Mouse (Mus musculus) adrenal gland, adult 8-10 months (tissue): Measurements from ENCODE around the gene Megf6. TPM values are rescaled to one million over a fixed set of nuclear protein-coding genes. Genes with fewer than 3 reads are reported as not detected.

ENCODE experiments used
- DNase-seq: peaks from one replicate; pipeline ENCODE4 v3.0.0; 2022
- total RNA-seq, 4 experiments: library from RNA; stranded (reverse); gene quantifications; 2 replicates each; pipeline ENCODE4 v1.2.4; 2022

Gene Megf6
- 1 to 10 TPM; 1.2 to 3.8 (median 2.9) TPM for total RNA-seq

- no peak for DNase-seq
Observed at GRCm38 (mm10) chr4:154170506-154171150, at the start of gene Megf6. Megf6 (plus strand) TSS chr4:154170730.

GRCm38 (mm10) chr4:154121800-154122199 lies 48.7 kb upstream of the Megf6 start:
- DNase-seq, result no peak

- DNase-seq, result no peak
Observed at GRCm38 (mm10) chr4:154122374-154122773, 48.2 kb upstream of the Megf6 start.

- no peak for DNase-seq
Observed at GRCm38 (mm10) chr4:154123553-154123952, 47.0 kb upstream of the Megf6 start.

GRCm38 (mm10) chr4:154125202-154125601 lies 45.3 kb upstream of the Megf6 start:
- no peak for DNase-seq

- DNase-seq, result no peak
Observed at GRCm38 (mm10) chr4:154127273-154127672, 43.3 kb upstream of the Megf6 start.

GRCm38 (mm10) chr4:154129950-154130349 lies 40.6 kb upstream of the Megf6 start:
- DNase-seq, result no peak

GRCm38 (mm10) chr4:154131894-154132293 lies 38.6 kb upstream of the Megf6 start:
- no peak for DNase-seq

GRCm38 (mm10) chr4:154134803-154135202 lies 35.7 kb upstream of the Megf6 start:
- DNase-seq, result no peak

GRCm38 (mm10) chr4:154137139-154137538 lies 33.4 kb upstream of the Megf6 start:
- DNase-seq, result no peak

- no peak for DNase-seq
Observed at GRCm38 (mm10) chr4:154139671-154140181, 30.8 kb upstream of the Megf6 start.

GRCm38 (mm10) chr4:154140182-154140212 lies 30.5 kb upstream of the Megf6 start, which contains the start of gene Trp73:
Trp73 (minus strand) TSS chr4:154140208.
- no peak for DNase-seq

- DNase-seq, result no peak
Observed at GRCm38 (mm10) chr4:154140213-154141008, 30.1 kb upstream of the Megf6 start.

- DNase-seq, result no peak
Observed at GRCm38 (mm10) chr4:154141009-154141867, 29.3 kb upstream of the Megf6 start.

GRCm38 (mm10) chr4:154142211-154143040 lies 28.1 kb upstream of the Megf6 start, which contains the start of gene Wrap73:
Wrap73 (plus strand) TSS chr4:154142372.
- peak; percentile 87 for DNase-seq

- no peak for DNase-seq
Observed at GRCm38 (mm10) chr4:154144712-154145111, 25.8 kb upstream of the Megf6 start.

- DNase-seq, result no peak
Observed at GRCm38 (mm10) chr4:154146342-154146741, 24.2 kb upstream of the Megf6 start.

GRCm38 (mm10) chr4:154154104-154154503 lies 16.4 kb upstream of the Megf6 start:
- DNase-seq, result no peak

- DNase-seq, result no peak
Observed at GRCm38 (mm10) chr4:154156050-154156449, 14.5 kb upstream of the Megf6 start.

- no peak for DNase-seq
Observed at GRCm38 (mm10) chr4:154157970-154158662, 12.4 kb upstream of the Megf6 start.

GRCm38 (mm10) chr4:154159002-154159401 lies 11.5 kb upstream of the Megf6 start:
- DNase-seq, result peak; percentile 76
